Mouse (Mus musculus): ENCODE results near the gene Slc2a8. TPM values are rescaled to one million over a fixed set of nuclear protein-coding genes. Genes with fewer than 3 reads are reported as not detected.
A peak's percentile ranks its signal among the peaks of the same experiment; 100 is the strongest.

Gene Slc2a8
- polyA plus RNA-seq, 1 experiment from 2014 or later = 23.9 TPM

DNA sequence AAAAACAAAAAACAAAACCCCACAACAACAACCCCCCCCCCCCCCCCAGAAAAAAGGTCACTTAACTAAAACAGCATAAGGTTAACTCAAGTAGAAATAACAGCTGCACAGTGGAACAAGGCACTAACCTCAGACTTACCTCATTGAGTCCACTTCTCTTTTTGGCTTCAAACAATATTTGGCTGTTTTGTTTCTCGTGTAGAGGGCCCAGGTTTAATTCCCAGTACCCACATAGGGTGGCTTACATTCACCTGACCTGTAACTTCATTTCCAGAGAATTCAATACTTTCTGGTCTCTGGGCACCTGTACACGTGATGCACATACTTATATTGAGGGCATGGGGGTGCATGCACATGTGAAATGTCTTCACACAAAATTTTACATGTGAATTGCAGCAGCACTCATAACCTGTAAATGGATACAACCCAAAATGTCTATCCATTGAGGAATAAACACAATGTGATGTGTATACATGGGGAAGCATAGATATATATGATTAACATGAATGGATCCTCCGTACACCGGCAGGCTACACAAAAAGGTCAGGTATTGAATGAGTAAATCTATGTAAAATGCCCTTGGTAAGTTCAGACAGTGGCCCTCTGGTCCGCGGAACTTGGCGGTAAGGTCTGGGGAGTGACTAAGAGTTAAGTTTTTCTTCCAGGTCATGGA, 16.2 kb downstream of the Slc2a8 start:
- no peaks in the 10 kb centered on the region for H3K27me3 ChIP-seq (replicated peaks; ENCODE audit: control insufficient read depth, insufficient read depth, low read length)
- H3K9ac ChIP-seq (replicated peaks; ENCODE audit: low read depth, low read length) = no peak overlapping the region
- no peaks in the 10 kb centered on the region for H3K9me3 ChIP-seq (ENCODE audit: control insufficient read depth, low read length)
- no peak for ATAC-seq
- no peak overlapping the region for H3K4me3 ChIP-seq (replicated peaks; ENCODE audit: low read length)
- no peak overlapping the region for H3K4me2 ChIP-seq (ENCODE audit: low read length)
- H3K36me3 ChIP-seq (ENCODE audit: control insufficient read depth, insufficient read depth) = peaks cover 13% of the 10 kb centered on the region
- H3K27ac ChIP-seq (ENCODE audit: low read length) = no peak overlapping the region
- peaks cover 42% of the 10 kb centered on the region for H3K4me1 ChIP-seq (replicated peaks; ENCODE audit: control insufficient read depth, insufficient read depth, low read length)
- 20% methylated on average over 7 of the region's 7 CpGs for whole genome bisulfite sequencing

DNA sequence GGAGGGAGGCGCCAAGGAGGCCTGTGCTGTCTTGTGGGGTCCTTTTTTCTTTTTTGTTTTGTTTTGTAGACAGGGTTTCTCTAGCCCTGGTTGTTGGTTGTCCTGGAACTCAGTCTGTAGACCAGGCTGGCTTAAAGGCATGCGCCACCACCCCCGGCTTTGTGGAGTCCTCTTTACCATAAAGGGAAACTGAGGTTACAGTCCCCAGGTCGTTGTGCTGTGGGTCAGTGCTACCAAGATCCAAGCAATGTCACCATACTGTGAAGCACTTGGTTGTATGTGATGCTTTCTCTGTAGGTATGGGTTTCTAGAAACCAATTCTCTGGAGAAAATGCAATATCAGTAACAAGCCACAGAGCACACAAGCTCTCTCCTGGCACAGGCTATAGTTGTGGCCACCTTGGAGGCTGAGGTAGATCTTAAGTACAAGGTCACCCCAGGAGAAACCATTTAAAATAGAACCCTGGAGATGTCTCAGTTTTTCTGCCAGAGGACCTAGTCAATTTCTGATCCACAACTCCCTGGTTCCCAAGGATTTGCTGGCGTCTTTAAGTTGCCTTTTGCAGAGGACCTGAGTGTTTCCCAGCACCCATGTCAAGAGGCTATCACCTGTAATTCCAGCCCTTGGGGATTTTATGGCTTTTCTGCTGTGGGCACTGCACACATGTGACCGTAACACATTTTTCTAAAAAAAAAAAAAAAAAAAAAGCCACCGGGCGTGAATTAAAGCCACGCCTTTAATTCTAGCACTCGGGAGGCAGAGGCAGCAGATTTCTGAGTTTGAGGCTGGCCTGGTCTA, 17.0 kb downstream of the Slc2a8 start:
- Histone ChIP-seq H3K36me3 (ENCODE audit: control insufficient read depth, insufficient read depth) (peaks cover 13% of the 10 kb centered on the region), H3K4me1 (replicated peaks; ENCODE audit: control insufficient read depth, insufficient read depth, low read length) (peaks cover 44% of the 10 kb centered on the region), H3K4me3 (replicated peaks; ENCODE audit: low read length) (no peak overlapping the region), H3K27ac (ENCODE audit: low read length) (no peak overlapping the region), H3K9ac (replicated peaks; ENCODE audit: low read depth, low read length) (no peak overlapping the region), H3K9me3 (ENCODE audit: control insufficient read depth, low read length) (no peaks in the 10 kb centered on the region), H3K27me3 (replicated peaks; ENCODE audit: control insufficient read depth, insufficient read depth, low read length) (no peaks in the 10 kb centered on the region), H3K4me2 (ENCODE audit: low read length) (no peak overlapping the region)
- ATAC-seq = no peak
- WGBS = 30% methylated on average over 10 of the region's 10 CpGs

- no peak overlapping the region for H3K27ac ChIP-seq (ENCODE audit: low read length)
- no peak for ATAC-seq
- H3K4me2 ChIP-seq (ENCODE audit: low read length) = no peak overlapping the region
- H3K4me1 ChIP-seq (replicated peaks; ENCODE audit: control insufficient read depth, insufficient read depth, low read length) = peaks cover 44% of the 10 kb centered on the region
- H3K9ac ChIP-seq (replicated peaks; ENCODE audit: low read depth, low read length) = no peak overlapping the region
- no peaks in the 10 kb centered on the region for H3K9me3 ChIP-seq (ENCODE audit: control insufficient read depth, low read length)
- no peaks in the 10 kb centered on the region for H3K27me3 ChIP-seq (replicated peaks; ENCODE audit: control insufficient read depth, insufficient read depth, low read length)
- WGBS = 90% methylated on average over 1 of the region's 1 CpGs
- H3K36me3 ChIP-seq (ENCODE audit: control insufficient read depth, insufficient read depth) = peaks cover 13% of the 10 kb centered on the region
- no peak overlapping the region for H3K4me3 ChIP-seq (replicated peaks; ENCODE audit: low read length)
Measured at GRCm38 (mm10) chr2:32963981-32964380, 17.9 kb downstream of the Slc2a8 start.

DNA sequence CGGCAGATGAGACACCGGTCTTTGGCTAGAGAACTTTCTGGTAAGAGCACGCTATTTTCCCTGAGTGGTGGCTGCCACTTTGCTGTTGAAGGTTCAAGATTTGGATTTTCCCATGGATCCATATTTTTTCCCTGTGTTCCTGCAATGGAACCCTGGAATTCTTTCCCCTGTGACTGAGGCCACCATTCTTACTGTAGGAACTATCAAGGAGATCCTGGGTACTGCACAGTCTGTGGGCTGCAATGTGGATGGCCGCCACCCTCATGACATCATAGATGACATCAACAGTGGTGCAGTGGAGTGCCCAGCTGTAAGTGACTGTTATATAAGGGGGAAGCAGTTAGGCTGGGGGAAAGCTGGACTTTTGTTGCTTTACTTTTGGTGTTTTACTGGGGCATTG, 18.3 kb downstream of the Slc2a8 start:
- Histone ChIP-seq H3K27me3 (replicated peaks; ENCODE audit: control insufficient read depth, insufficient read depth, low read length) (no peaks in the 10 kb centered on the region), H3K9ac (replicated peaks; ENCODE audit: low read depth, low read length) (no peak overlapping the region), H3K4me3 (replicated peaks; ENCODE audit: low read length) (no peak overlapping the region), H3K9me3 (ENCODE audit: control insufficient read depth, low read length) (no peaks in the 10 kb centered on the region), H3K36me3 (ENCODE audit: control insufficient read depth, insufficient read depth) (peaks cover 13% of the 10 kb centered on the region), H3K27ac (ENCODE audit: low read length) (no peak overlapping the region), H3K4me1 (replicated peaks; ENCODE audit: control insufficient read depth, insufficient read depth, low read length) (peaks cover 44% of the 10 kb centered on the region), H3K4me2 (ENCODE audit: low read length) (no peak overlapping the region)
- WGBS = 65% methylated on average over 4 of the region's 4 CpGs
- ATAC-seq = no peak

- H3K4me3 ChIP-seq (replicated peaks; ENCODE audit: low read length) = peak overlapping the region; percentile 78
- no peaks in the 10 kb centered on the region for H3K27me3 ChIP-seq (replicated peaks; ENCODE audit: control insufficient read depth, insufficient read depth, low read length)
- no peak for ATAC-seq
- peak overlapping the region; percentile 85 for H3K9ac ChIP-seq (replicated peaks; ENCODE audit: low read depth, low read length)
- H3K36me3 ChIP-seq (ENCODE audit: control insufficient read depth, insufficient read depth) = peaks cover 13% of the 10 kb centered on the region
- peak overlapping the region; percentile 93 for H3K4me2 ChIP-seq (ENCODE audit: low read length)
- peaks cover 41% of the 10 kb centered on the region for H3K4me1 ChIP-seq (replicated peaks; ENCODE audit: control insufficient read depth, insufficient read depth, low read length)
- no peak overlapping the region for H3K27ac ChIP-seq (ENCODE audit: low read length)
- WGBS = 9% methylated on average over 9 of the region's 9 CpGs
- H3K9me3 ChIP-seq (ENCODE audit: control insufficient read depth, low read length) = no peaks in the 10 kb centered on the region
Measured at GRCm38 (mm10) chr2:32962875-32963220, 19.0 kb downstream of the Slc2a8 start.

DNA sequence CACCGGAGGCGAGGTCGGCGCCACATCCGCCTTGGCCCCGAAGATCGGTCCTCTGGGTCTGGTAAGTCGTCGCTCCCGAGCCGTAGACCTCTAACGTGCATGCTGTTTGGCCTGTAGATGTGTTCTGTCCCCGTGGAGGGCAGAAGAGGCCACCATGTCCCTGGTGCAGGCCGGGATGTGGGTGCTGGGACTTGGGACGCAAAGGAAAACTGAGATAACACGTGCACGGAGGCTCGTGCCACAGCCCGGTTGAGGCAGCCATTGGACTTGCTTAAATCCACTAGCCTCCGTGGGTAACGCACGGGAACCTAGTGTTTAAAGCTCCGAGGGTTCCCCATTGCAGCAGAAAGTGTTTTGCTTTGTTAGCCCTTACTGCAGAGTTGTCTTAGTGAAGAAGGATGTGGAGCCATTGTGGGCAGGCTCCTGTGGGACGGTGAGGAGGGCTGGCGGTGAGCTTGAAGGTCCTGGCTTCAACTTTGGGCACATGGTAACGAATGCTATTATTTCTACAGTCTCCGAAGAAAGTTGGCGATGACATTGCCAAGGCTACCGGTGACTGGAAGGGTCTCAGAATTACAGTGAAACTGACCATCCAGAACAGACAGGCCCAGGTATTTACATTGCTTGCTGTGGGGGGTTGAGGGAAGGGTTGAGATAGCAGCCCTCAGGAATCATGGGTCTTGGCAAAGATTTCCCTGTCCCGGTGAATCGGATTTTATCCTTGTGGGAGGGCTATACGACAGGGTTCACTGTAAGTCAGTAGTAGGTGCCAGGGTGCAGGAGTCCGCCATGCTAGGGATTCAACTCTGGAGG, 19.6 kb downstream of the Slc2a8 start:
- no peaks in the 10 kb centered on the region for H3K27me3 ChIP-seq (replicated peaks; ENCODE audit: control insufficient read depth, insufficient read depth, low read length)
- peak overlapping the region; percentile 93 for H3K4me2 ChIP-seq (ENCODE audit: low read length)
- peak overlapping the region; percentile 66 for H3K27ac ChIP-seq (ENCODE audit: low read length)
- under 1% methylated on average over 33 of the region's 33 CpGs for WGBS
- peaks cover 13% of the 10 kb centered on the region for H3K36me3 ChIP-seq (ENCODE audit: control insufficient read depth, insufficient read depth)
- H3K9ac ChIP-seq (replicated peaks; ENCODE audit: low read depth, low read length) = peak overlapping the region; percentile 85
- no peaks in the 10 kb centered on the region for H3K9me3 ChIP-seq (ENCODE audit: control insufficient read depth, low read length)
- ATAC-seq = peak; percentile 4
- peak overlapping the region; percentile 78 for H3K4me3 ChIP-seq (replicated peaks; ENCODE audit: low read length)
- peaks cover 35% of the 10 kb centered on the region for H3K4me1 ChIP-seq (replicated peaks; ENCODE audit: control insufficient read depth, insufficient read depth, low read length)

DNA sequence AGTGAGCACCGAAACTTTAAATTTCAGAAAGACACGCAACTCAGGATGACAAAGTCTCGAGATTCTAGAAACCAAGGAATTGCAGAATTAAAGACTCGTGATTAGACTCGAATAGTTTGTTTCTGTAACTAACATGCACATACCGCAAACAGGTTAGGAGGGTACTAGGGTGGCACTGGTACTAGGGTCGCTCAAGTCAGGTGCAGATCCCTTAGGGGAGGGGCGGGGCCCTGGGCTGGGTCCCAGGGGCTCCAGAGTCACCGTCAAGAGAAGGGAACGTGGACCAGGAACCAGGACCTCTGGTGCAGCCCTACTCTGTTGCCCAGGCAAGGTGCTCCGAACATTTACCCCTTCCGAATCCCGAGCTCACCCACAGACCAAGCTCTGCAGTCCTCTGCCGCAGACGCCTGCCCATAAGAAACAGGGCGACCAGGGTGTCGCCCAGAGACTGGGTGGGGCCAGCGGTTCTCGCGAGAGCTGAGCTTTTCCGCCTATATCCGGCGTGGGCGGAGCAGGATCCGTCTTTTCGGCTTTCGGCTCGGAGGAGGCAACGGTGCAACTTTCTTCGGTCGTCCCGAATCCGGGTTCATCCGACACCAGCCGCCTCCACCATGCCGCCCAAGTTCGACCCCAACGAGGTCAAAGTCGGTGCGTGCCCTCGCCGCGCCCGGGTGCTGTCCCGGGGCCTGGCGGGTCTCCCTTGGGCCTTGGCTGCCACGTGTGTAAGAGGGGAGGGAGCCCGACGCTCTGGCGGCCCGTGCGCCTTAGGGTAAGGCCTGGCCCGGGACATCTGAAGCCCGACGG, 20.5 kb downstream of the Slc2a8 start, which contains the start of the genes Rpl12 and Lrsam1:
Gene Rpl12, plus strand, starts transcription at position 368 of the 804 bp plus-strand sequence.
Gene Lrsam1, minus strand, starts transcription at position 423 of the 804 bp plus-strand sequence.
- H3K4me3 ChIP-seq (replicated peaks; ENCODE audit: low read length) = peak within 1 kb of the TSS; percentile 78
- peak within 1 kb of the TSS; percentile 93 for H3K4me2 ChIP-seq (ENCODE audit: low read length)
- peak; percentile 97 for ATAC-seq
- H3K4me1 ChIP-seq (replicated peaks; ENCODE audit: control insufficient read depth, insufficient read depth, low read length) = peaks cover 32% of the 10 kb centered on the region
- peak within 1 kb of the TSS; percentile 86 for H3K9ac ChIP-seq (replicated peaks; ENCODE audit: low read depth, low read length)
- H3K9me3 ChIP-seq (ENCODE audit: control insufficient read depth, low read length) = no peaks in the 10 kb centered on the region
- H3K36me3 ChIP-seq (ENCODE audit: control insufficient read depth, insufficient read depth) = peaks cover 13% of the 10 kb centered on the region
- H3K27ac ChIP-seq (ENCODE audit: low read length) = peak within 1 kb of the TSS; percentile 66
- WGBS = 2% methylated on average over 55 of the region's 55 CpGs
- H3K27me3 ChIP-seq (replicated peaks; ENCODE audit: control insufficient read depth, insufficient read depth, low read length) = no peaks in the 10 kb centered on the region

GRCm38 (mm10) chr2:32960273-32960672, 21.6 kb downstream of the Slc2a8 start:
- Histone ChIP-seq H3K36me3 (ENCODE audit: control insufficient read depth, insufficient read depth) (peaks cover 13% of the 10 kb centered on the region), H3K4me1 (replicated peaks; ENCODE audit: control insufficient read depth, insufficient read depth, low read length) (peaks cover 26% of the 10 kb centered on the region), H3K4me2 (ENCODE audit: low read length) (peak overlapping the region; percentile 93; the same call in 1 of the 2 replicates), H3K27ac (ENCODE audit: low read length) (no peak overlapping the region), H3K4me3 (replicated peaks; ENCODE audit: low read length) (no peak overlapping the region; the same call in 1 of the 2 replicates), H3K9ac (replicated peaks; ENCODE audit: low read depth, low read length) (no peak overlapping the region; the same call in 1 of the 2 replicates), H3K9me3 (ENCODE audit: control insufficient read depth, low read length) (no peaks in the 10 kb centered on the region), H3K27me3 (replicated peaks; ENCODE audit: control insufficient read depth, insufficient read depth, low read length) (no peaks in the 10 kb centered on the region)
- WGBS = 98% methylated on average over 4 of the region's 4 CpGs
- no peak for ATAC-seq
